Mouse (Mus musculus) retina, adult 2 months (tissue): ENCODE measurements around the gene Dio1.

ENCODE experiments used
- DNase-seq: peaks from one replicate; pipeline ENCODE4 v3.0.0-alpha.2; 2012; ENCODE audit warnings: low read depth, low spot score

Dio1 gene

GRCm38 (mm10) chr4:107300902-107301555 lies 5.9 kb downstream of the Dio1 start:
- DNase-seq: no peak

- DNase-seq: no peak
Observed at GRCm38 (mm10) chr4:107300371-107300770, 6.6 kb downstream of the Dio1 start.

GRCm38 (mm10) chr4:107299779-107300340 lies 7.1 kb downstream of the Dio1 start:
- no peak for DNase-seq

- no peak for DNase-seq
Observed at GRCm38 (mm10) chr4:107298071-107298606, 8.8 kb downstream of the Dio1 start.

- DNase-seq: no peak
Observed at GRCm38 (mm10) chr4:107292273-107292662, 14.7 kb downstream of the Dio1 start.

- DNase-seq: no peak
Observed at GRCm38 (mm10) chr4:107291611-107292272, 15.2 kb downstream of the Dio1 start.

- no peak for DNase-seq
Observed at GRCm38 (mm10) chr4:107287517-107287916, 19.5 kb downstream of the Dio1 start.

- DNase-seq: no peak
Observed at GRCm38 (mm10) chr4:107286386-107286785, 20.6 kb downstream of the Dio1 start.

- no peak for DNase-seq
Observed at GRCm38 (mm10) chr4:107285446-107286200, 21.3 kb downstream of the Dio1 start.

- DNase-seq: no peak
Observed at GRCm38 (mm10) chr4:107280843-107281475, 26.0 kb downstream of the Dio1 start.

GRCm38 (mm10) chr4:107278188-107278707 lies 28.7 kb downstream of the Dio1 start:
- peak; percentile 76 for DNase-seq

- DNase-seq: no peak
Observed at GRCm38 (mm10) chr4:107274511-107274910, 32.5 kb downstream of the Dio1 start.

- DNase-seq: no peak
Observed at GRCm38 (mm10) chr4:107273683-107274082, 33.3 kb downstream of the Dio1 start.

- no peak for DNase-seq
Observed at GRCm38 (mm10) chr4:107260001-107260400, 47.0 kb downstream of the Dio1 start.

GRCm38 (mm10) chr4:107254414-107254813 lies 52.6 kb downstream of the Dio1 start:
- no peak for DNase-seq

GRCm38 (mm10) chr4:107253125-107254091 lies 53.6 kb downstream of the Dio1 start, which contains the start of the genes Lrrc42 and Hspb11:
Gene Lrrc42, minus strand, starts transcription at chr4:107253532.
Gene Hspb11, plus strand, starts transcription at chr4:107253593.
- peak; percentile 96 for DNase-seq

- no peak for DNase-seq
Observed at GRCm38 (mm10) chr4:107252522-107252921, 54.4 kb downstream of the Dio1 start.

- peak; percentile 48 for DNase-seq
Observed at GRCm38 (mm10) chr4:107250494-107250893, 56.5 kb downstream of the Dio1 start.

- no peak for DNase-seq
Observed at GRCm38 (mm10) chr4:107249471-107249870, 57.5 kb downstream of the Dio1 start.

- DNase-seq: no peak
Observed at GRCm38 (mm10) chr4:107248061-107248460, 58.9 kb downstream of the Dio1 start.
